Mouse (Mus musculus): Measurements from ENCODE around the gene Cdk15.

Cdk15 gene

GRCm38 (mm10) chr1:59326854-59327395 lies 70.2 kb downstream of the Cdk15 start:
- in situ Hi-C loops (cut with MboI): no loop called here

GRCm38 (mm10) chr1:59332737-59333385 lies 76.2 kb downstream of the Cdk15 start:
- in situ Hi-C loops (cut with MboI): no loop called here

GRCm38 (mm10) chr1:59333386-59333759 lies 76.7 kb downstream of the Cdk15 start:
- in situ Hi-C loops (cut with MboI): no loop called here

GRCm38 (mm10) chr1:59333860-59334561 lies 77.3 kb downstream of the Cdk15 start:
- in situ Hi-C loops (cut with MboI): no loop called here

GRCm38 (mm10) chr1:59334562-59334890 lies 77.8 kb downstream of the Cdk15 start:
- in situ Hi-C loops (cut with MboI): no loop called here

GRCm38 (mm10) chr1:59336256-59336655 lies 79.5 kb downstream of the Cdk15 start:
- in situ Hi-C loops (cut with MboI): no loop called here

GRCm38 (mm10) chr1:59340814-59341588 lies 84.3 kb downstream of the Cdk15 start:
- in situ Hi-C loops (cut with MboI): no loop called here

- in situ Hi-C loops (cut with MboI): no loop called here
Observed at GRCm38 (mm10) chr1:59341697-59342096, 85.0 kb downstream of the Cdk15 start.

- in situ Hi-C loops (cut with MboI): no loop called here
Observed at GRCm38 (mm10) chr1:59342146-59342545, 85.4 kb downstream of the Cdk15 start.

- in situ Hi-C loops (cut with MboI): no loop called here
Observed at GRCm38 (mm10) chr1:59352706-59353105, 96.0 kb downstream of the Cdk15 start.

- in situ Hi-C loops (cut with MboI): no loop called here
Observed at GRCm38 (mm10) chr1:59355440-59355839, 98.7 kb downstream of the Cdk15 start.

- in situ Hi-C loops (cut with MboI): no loop called here
Observed at GRCm38 (mm10) chr1:59359136-59359535, 102.4 kb downstream of the Cdk15 start.

- in situ Hi-C loops (cut with MboI): no loop called here
Observed at GRCm38 (mm10) chr1:59360834-59361233, 104.1 kb downstream of the Cdk15 start.

- in situ Hi-C loops (cut with MboI): no loop called here
Observed at GRCm38 (mm10) chr1:59361460-59361859, 104.8 kb downstream of the Cdk15 start.

GRCm38 (mm10) chr1:59361966-59362365 lies 105.3 kb downstream of the Cdk15 start:
- in situ Hi-C loops (cut with MboI): no loop called here

GRCm38 (mm10) chr1:59364463-59365040 lies 107.8 kb downstream of the Cdk15 start:
- in situ Hi-C loops (cut with MboI): no loop called here

GRCm38 (mm10) chr1:59367928-59368648 lies 111.4 kb downstream of the Cdk15 start:
- in situ Hi-C loops (cut with MboI): no loop called here

GRCm38 (mm10) chr1:59368649-59369319 lies 112.1 kb downstream of the Cdk15 start:
- in situ Hi-C loops (cut with MboI): no loop called here

GRCm38 (mm10) chr1:59369320-59369685 lies 112.6 kb downstream of the Cdk15 start:
- in situ Hi-C loops (cut with MboI): no loop called here

GRCm38 (mm10) chr1:59370355-59370950 lies 113.7 kb downstream of the Cdk15 start:
- in situ Hi-C loops (cut with MboI): no loop called here

All from mature B cell (primary cell).